Mouse (Mus musculus) thymus, adult 2 months (tissue): ENCODE data around the gene Fam243.

Experiments used
- CTCF ChIP-seq: fragments of 200-500 bp; IDR thresholded peaks from 2 replicates; pipeline ENCODE4 v1.5.1; 2012; ENCODE audit warnings: mild to moderate bottlenecking, control low read depth, low read length, moderate library complexity, borderline replicate concordance; ENCODE audit not compliant: control insufficient read depth, poor library complexity, insufficient read depth; ENCODE audit errors: extremely low read depth
- POLR2A ChIP-seq: fragments of 200-500 bp; IDR thresholded peaks from 2 replicates; pipeline ENCODE4 v1.6.1; 2012; ENCODE audit warnings: mild to moderate bottlenecking, low read length, control low read depth, moderate library complexity; ENCODE audit not compliant: control insufficient read depth, poor library complexity, insufficient read depth; ENCODE audit errors: extremely low read depth

DNA sequence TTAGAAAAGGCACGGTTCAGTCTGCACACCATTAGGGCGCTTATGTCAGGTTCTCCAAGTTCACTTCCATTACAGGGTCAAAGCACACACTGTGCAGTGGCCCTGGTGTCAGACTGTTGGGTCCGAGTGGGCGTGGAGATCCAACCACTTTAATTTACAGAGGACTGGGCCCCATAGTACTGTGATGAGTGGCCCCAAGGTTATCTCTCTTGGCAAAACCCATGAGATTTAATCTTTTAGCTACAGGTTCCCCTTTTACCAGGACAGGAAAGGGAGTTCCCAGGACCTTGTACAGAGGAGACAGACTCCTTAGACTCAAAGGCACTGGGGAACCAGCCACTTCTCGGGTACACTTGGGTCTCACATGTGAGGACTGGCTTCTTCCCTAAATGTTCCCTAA is 34.1 kb upstream of the Fam243 start:
- TF ChIP-seq POLR2A (no peak), CTCF (no peak)
